Mouse (Mus musculus): ENCODE measurements around the gene Pnpla6. TPM values are rescaled to one million over a fixed set of nuclear protein-coding genes. Genes with fewer than 3 reads are reported as not detected.

The Pnpla6 gene
- 13.8 and 16.8 TPM in 2 replicates for total RNA-seq (2015)
- 14.0 and 17.7 TPM in 2 replicates for total RNA-seq (2017)

DNA sequence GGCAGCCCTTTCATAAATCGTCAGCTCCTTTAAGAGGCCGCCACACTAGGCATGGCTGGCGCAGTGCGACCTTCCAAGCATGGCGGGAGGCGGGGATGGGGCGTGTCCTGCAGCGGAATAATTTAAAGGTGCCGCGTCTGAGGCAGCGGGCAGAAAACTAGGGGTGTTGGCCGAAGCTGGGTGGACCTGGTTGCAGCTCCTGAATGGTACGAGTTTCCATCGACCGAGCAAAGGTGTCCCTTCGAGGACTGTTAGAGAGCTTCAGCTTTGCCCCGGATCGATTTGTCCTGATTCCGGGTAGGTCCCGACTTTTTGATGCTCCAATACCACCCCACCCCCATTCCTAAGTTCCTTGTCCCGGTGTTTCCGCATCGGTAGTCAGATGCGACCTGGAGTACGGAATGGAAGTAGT lies at the start of gene Pnpla6:
Gene Pnpla6, plus strand, starts transcription at position 125 of the 412 bp plus-strand sequence.
- ATAC-seq (replicated peaks; ENCODE audit: poor library complexity) = peak; percentile 65

GRCm38 (mm10) chr8:3467006-3467885 lies 47.9 kb upstream of the Pnpla6 start, which contains the start of gene Pex11g:
Gene Pex11g (minus strand): TSS chr8:3467680.
- peak; percentile 88 for ATAC-seq (replicated peaks; ENCODE audit: poor library complexity)

DNA sequence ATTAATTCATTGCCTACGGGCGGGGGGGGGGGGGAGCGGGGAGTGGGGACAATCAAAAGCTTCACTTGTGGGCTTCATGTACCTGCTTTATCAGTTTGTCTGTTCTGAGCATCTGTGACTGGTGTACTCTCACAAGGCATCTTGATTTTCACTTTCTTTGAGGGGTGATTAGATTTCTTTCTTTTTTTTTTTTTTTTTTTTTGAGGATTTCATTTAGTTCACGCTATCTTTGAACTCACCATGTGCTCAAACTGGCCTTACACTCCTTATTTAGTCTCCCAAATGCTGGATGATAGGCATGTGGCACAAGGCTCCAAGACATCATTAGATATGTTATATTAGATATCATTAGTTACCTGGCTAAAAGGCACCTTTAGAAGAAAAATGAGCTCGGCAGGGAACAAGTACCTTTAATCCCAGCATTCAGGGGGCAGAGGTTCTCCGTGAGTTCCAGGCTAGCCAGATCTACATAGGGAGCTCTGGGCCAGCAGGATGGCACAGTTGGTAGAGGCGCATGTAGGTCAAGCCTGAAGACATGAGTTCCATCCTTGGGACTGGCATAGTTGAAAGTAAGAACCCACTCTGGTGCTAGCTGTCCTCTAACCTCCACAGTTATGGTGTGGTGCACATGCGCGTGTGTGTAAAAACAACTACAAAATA lies 47.2 kb upstream of the Pnpla6 start:
- ATAC-seq (replicated peaks; ENCODE audit: poor library complexity) = no peak

- no peak for ATAC-seq (replicated peaks; ENCODE audit: poor library complexity)
These were observed 46.3 kb upstream of the Pnpla6 start for GRCm38 (mm10) chr8:3468838-3469237.

DNA sequence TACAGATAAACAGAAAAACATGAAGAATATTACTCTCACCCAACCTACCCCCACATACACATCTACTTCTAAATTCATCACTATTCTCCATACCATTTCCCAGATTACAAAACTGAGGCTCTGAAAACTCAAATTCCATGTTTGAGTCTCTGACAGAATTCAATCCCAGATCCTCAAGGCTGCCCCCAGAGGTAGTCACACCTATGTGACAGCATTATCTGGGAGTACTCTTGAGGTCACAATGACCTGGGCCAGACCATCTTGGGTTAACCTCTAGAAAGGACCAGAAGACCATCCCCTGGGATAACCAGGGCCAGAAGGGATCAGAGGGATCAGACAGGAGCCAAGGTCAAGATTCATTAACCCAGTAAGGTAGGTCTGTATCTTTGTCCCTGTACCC lies 44.6 kb upstream of the Pnpla6 start, which contains the start of gene Tex45:
Gene Tex45, plus strand, starts transcription at position 301 of the 400 bp plus-strand sequence.
- no peak for ATAC-seq (replicated peaks; ENCODE audit: poor library complexity)

DNA sequence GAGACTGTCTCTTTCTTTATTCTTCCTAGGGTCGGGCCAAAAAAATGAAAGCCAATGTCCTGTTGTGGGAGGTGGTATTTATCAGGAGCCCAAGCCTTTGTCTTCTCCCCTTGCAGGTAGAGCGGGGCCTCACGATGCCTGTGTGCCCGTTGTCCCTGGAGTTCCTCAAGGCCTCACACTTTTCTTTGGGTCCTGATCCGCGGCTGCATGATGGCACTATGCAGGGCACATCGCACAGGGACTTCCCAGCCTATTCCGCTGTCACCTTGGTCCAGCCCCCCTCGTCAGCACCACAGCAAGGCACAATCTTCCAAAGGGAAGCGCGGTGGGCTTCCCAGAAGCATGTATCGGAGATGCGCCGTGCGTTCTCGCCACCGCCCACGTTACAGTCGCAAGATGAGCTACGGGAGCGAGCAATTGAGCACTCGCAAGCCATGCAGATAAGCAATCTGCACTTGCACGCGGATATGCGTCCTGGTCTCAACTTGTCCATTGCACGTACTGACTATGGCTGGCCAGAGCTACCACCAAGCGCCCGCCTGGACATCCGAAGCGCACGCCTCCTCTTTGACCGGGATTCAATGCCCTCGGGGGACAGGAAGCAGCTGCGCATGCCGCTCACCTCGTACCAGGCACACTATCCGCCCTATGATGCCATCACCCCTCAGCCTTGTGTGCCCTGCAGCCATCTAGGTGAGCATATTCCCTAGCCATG lies 39.3 kb upstream of the Pnpla6 start:
- peak; percentile 65 for ATAC-seq (replicated peaks; ENCODE audit: poor library complexity)

DNA sequence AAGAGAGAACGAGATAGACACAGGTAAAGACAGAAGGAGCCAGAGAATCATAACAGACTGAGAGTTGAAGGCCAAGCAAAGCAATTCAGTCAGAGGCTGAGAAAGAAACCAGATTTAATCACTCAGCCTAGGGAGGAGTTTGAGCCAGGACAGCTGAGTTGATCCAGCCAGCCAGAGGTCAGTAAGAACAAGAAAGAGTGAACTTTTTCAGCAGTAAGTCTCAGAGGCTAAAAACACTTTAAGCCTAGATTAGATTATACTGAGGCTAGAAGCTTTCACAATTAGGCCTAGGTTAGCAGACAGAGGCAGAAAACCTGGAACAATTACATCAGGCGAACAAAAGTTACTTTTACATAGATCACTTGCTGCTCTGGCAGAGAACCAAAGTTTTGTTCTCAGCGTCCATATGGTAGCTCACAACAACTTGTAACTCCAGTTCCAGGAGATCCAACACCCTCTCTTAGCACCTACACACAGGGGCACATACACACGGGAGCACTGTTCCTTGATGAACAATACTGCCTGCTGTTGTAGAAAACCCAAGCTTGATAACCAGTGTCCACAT lies 34.9 kb upstream of the Pnpla6 start:
- no peak for ATAC-seq (replicated peaks; ENCODE audit: poor library complexity)

GRCm38 (mm10) chr8:3481605-3482004 lies 33.6 kb upstream of the Pnpla6 start:
- peak; percentile 93 for ATAC-seq (replicated peaks; ENCODE audit: poor library complexity)

- ATAC-seq (replicated peaks; ENCODE audit: poor library complexity) = no peak
These were observed 32.9 kb upstream of the Pnpla6 start for GRCm38 (mm10) chr8:3482240-3482740.

DNA sequence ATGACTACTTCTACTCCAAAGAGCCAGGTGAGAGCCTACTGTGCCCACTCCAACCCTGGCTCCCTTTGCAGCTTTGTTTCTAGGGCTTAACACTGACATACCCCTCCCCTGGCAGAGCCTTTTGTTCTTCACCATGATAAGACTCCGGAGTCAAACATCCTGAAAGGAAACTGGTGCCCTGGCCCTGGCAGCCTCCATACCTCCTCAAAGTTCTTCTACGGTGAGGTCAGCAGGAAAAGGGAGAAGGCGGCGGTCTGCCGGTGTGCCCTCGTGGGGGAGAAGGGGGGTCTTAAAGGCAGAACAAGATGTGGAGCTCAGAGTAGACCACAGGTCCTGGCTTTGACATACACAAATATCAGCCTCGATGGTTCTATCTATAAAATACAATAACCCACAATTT lies 31.6 kb upstream of the Pnpla6 start:
- ATAC-seq (replicated peaks; ENCODE audit: poor library complexity) = no peak

- ATAC-seq (replicated peaks; ENCODE audit: poor library complexity) = no peak
These were observed 30.0 kb upstream of the Pnpla6 start for GRCm38 (mm10) chr8:3485192-3485591.

GRCm38 (mm10) chr8:3492901-3493844 lies 22.0 kb upstream of the Pnpla6 start, which contains the start of gene Zfp358:
Gene Zfp358 (plus strand): TSS chr8:3493138.
- peak; percentile 85 for ATAC-seq (replicated peaks; ENCODE audit: poor library complexity)

GRCm38 (mm10) chr8:3493845-3494208 lies 21.4 kb upstream of the Pnpla6 start:
- ATAC-seq (replicated peaks; ENCODE audit: poor library complexity) = no peak

DNA sequence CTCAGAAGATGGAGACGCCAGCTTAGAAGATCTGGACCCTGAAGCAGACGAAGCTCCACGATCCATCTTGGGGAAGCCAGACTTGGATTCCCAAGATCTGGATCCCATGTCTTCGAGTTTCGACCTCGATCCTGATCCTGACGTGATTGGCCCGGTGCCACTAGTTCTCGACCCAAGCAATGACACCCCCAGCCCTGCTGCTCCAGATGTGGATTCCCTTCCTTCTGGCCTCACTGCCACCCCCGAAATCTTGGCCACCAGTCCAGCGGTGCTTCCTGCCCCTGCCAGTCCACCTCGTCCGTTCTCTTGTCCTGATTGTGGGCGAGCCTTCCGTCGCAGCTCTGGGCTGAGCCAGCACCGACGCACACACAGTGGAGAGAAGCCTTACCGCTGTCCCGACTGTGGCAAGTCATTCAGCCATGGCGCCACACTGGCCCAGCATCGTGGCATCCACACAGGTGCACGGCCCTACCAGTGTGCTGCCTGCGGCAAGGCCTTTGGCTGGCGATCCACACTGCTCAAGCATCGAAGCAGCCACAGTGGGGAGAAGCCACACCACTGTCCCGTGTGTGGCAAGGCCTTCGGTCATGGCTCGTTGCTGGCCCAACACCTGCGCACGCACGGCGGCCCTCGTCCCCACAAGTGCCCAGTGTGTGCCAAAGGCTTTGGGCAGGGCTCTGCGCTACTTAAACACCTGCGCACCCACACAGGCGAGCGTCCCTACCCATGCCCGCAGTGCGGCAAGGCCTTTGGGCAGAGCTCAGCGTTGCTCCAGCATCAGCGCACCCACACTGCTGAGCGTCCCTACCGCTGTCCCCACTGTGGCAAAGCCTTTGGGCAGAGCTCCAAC lies 19.4 kb upstream of the Pnpla6 start:
- ATAC-seq (replicated peaks; ENCODE audit: poor library complexity) = no peak

DNA sequence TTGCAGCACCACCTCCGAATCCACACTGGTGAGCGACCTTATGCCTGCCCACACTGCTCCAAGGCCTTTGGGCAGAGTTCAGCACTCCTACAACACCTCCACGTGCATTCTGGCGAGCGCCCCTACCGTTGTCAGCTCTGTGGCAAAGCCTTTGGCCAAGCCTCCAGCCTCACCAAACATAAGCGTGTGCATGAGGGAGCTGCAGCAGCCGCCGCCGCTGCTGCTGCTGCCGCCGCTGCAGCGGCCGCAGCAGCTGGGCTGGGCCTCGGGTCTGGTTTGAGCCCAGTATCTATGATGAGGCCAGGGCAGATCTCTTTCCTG lies 18.8 kb upstream of the Pnpla6 start:
- ATAC-seq (replicated peaks; ENCODE audit: poor library complexity) = no peak

- no peak for ATAC-seq (replicated peaks; ENCODE audit: poor library complexity)
These were observed 16.6 kb upstream of the Pnpla6 start for GRCm38 (mm10) chr8:3498583-3498982.

- ATAC-seq (replicated peaks; ENCODE audit: poor library complexity) = peak; percentile 36
These were observed 15.4 kb upstream of the Pnpla6 start for GRCm38 (mm10) chr8:3499751-3500150.

DNA sequence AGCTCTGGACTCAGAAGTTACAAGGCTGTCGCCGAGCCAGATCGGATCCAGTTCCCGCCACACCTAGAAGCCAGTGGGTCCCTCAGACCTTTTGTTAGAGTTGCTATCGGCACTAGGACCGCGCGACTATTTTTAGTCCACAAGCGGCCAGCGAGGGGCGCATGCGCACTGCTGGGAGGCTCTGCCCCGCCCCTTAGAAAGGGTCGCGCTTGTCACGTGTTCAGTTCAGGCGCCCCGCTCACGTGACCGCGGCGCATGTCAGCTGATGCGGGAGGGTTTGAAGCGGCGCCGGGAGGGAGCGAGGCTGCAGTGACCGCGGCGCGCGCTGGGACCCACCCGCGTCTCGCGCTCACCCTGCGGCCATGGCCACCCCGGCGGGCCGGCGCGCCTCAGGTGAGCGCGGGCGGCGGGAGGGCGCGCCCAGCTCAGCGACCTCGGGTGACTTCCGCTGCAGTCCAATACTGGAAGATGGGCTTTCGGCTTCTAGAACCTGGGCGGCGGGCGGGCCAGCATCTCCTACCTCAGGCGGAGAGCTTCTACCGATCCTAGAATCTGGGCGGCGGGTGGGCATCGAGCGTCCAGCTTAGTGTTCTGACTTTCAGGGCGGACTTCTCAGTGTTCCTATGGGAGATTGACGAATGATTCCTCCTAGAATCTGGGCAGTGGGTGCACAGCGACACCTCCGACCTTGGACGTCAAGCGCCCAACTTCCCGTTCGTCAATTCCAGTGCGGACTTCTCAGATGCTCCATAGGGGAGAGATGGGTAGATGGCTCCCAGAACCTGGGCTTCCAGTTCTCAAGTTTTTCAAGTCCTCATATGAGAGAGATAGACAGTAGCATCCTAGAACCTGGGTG lies 14.7 kb upstream of the Pnpla6 start, which contains the start of gene Mcoln1:
Gene Mcoln1, plus strand, starts transcription at position 223 of the 856 bp plus-strand sequence.
- ATAC-seq (replicated peaks; ENCODE audit: poor library complexity) = peak; percentile 83

All from megakaryocyte progenitor cell, adult 5-6 weeks (primary cell).